Mouse (Mus musculus) liver, adult 2 months (tissue): ENCODE results near the gene Nedd8. TPM values are rescaled to one million over a fixed set of nuclear protein-coding genes. Genes with fewer than 3 reads are reported as not detected.

ENCODE experiments used
- DNase-seq: peaks from one replicate; pipeline ENCODE4 v3.0.0-alpha.2; 2011; ENCODE audit warnings: low read depth, low spot score; ENCODE audit errors: extremely low read depth
- H3K27ac ChIP-seq: fragments of 200-500 bp; replicated peaks from 2 replicates; pipeline ENCODE4 v1.5.1; 2012; ENCODE audit warnings: low read depth, mild to moderate bottlenecking, control low read depth, inconsistent platforms, low read length; ENCODE audit not compliant: insufficient read depth
- H3K27me3 ChIP-seq: fragments of 200-500 bp; 2 replicates; pipeline ENCODE4 v1.6.1; 2012; ENCODE audit warnings: mild to moderate bottlenecking, moderate library complexity, low read length, inconsistent platforms; ENCODE audit not compliant: control insufficient read depth, insufficient read depth
- H3K36me3 ChIP-seq: fragments of 200-500 bp; 2 replicates; pipeline ENCODE4 v1.6.1; 2012; ENCODE audit warnings: low read length, inconsistent platforms; ENCODE audit not compliant: control insufficient read depth, insufficient read depth
- H3K4me1 ChIP-seq: fragments of 200-500 bp; 2 replicates; pipeline ENCODE4 v1.6.1; 2011; ENCODE audit warnings: low read length; ENCODE audit not compliant: control insufficient read depth, insufficient read depth
- H3K4me3 ChIP-seq: fragments of 200-500 bp; 2 replicates; pipeline ENCODE4 v1.5.1; 2011; ENCODE audit warnings: low read depth, mild to moderate bottlenecking, control low read depth, low read length, moderate library complexity; ENCODE audit not compliant: insufficient read depth
- H3K79me2 ChIP-seq: fragments of 200-500 bp; 2 replicates; pipeline ENCODE4 v1.6.1; 2012; ENCODE audit warnings: inconsistent platforms, mild to moderate bottlenecking, low read length, moderate library complexity; ENCODE audit not compliant: control insufficient read depth, insufficient read depth
- H3K9ac ChIP-seq: fragments of 200-500 bp; 2 replicates; pipeline ENCODE4 v1.6.1; 2012; ENCODE audit warnings: low read depth, mild to moderate bottlenecking, control low read depth, inconsistent platforms, low read length
- CTCF ChIP-seq: fragments of 200-500 bp; IDR thresholded peaks from 2 replicates; pipeline ENCODE4 v1.5.1; 2011; ENCODE audit warnings: low read depth, low read length, control low read depth
- POLR2A ChIP-seq: fragments of 200-500 bp; IDR thresholded peaks from 2 replicates; pipeline ENCODE4 v1.6.1; 2011; ENCODE audit warnings: low read length, control low read depth; ENCODE audit not compliant: insufficient read depth; ENCODE audit errors: extremely low read depth
- WGBS: fragments of 180-500 bp; shearing (Covaris S2); methylation state at CpG from one replicate; pipeline ENCODE4 v1.1.7; 2018; 5-methylcytosine and 5-hydroxymethylcytosine counted together
- polyA plus RNA-seq: library from polyadenylated mRNA; depleted of rRNA; stranded (reverse); fragments of >200 nt; gene quantifications from 2 replicates; pipeline ENCODE4 v1.2.3, GENCODE M21; 2012
- total RNA-seq: library from RNA; depleted of rRNA; stranded (reverse); fragments of >200 nt; gene quantifications from 2 replicates; pipeline ENCODE4 v1.2.3, GENCODE M21; 2014

The Nedd8 gene
- total and polyA plus RNA-seq, 2 experiments = 99.4 to 209 TPM

DNA sequence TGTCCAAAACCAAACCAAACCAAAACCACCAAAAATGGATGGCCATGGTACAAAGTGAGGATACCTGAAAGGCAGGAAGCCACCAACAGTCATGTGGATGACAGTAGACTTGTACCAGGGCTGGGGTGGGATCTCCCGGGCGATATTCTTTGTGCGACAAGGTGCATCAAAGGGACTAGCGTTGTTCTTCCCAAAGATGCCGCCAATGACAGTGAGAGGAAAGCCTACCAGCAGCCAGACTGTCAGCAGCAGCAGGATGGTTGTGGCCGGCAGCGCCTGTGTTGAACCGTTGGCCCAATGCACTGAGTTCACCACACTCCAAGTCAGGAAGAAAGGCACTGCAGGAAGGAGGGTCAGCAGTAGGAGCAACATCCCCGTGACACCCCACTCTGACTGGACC is 34.1 kb downstream of the Nedd8 start, which contains the start of gene Gm49378:
Gene Gm49378, minus strand, starts transcription at position 101 of the 400 bp plus-strand sequence.
- Histone ChIP-seq H3K9ac (no peak within 1 kb of the TSS), H3K4me1 (peaks cover 9% of the 10 kb centered on the region), H3K4me3 (no peak within 1 kb of the TSS), H3K36me3 (peaks cover 14% of the 10 kb centered on the region), H3K27ac (no peak within 1 kb of the TSS), H3K27me3 (no peaks in the 10 kb centered on the region), H3K79me2 (peaks cover 15% of the 10 kb centered on the region; the same call in 1 of the 2 replicates)
- DNase-seq = no peak
- 93% methylated on average over 9 of the region's 9 CpGs for WGBS
- TF ChIP-seq CTCF (no peak), POLR2A (no peak)

- DNase-seq = peak; percentile 86
- H3K27ac ChIP-seq = peak within 1 kb of the TSS; percentile 21; the same call in 1 of the 2 replicates
Observed at GRCm38 (mm10) chr14:55635523-55636007, 36.4 kb downstream of the Nedd8 start, which contains the start of gene Ipo4. Gene Ipo4 (minus strand): TSS chr14:55635957.

GRCm38 (mm10) chr14:55634874-55635522 is 36.9 kb downstream of the Nedd8 start:
- 12% methylated on average over 23 of the region's 23 CpGs for WGBS
- peaks cover 3% of the 10 kb centered on the region; the same call in 1 of the 2 replicates for H3K4me1 ChIP-seq
- no peak for TF ChIP-seq CTCF
- no peak for TF ChIP-seq POLR2A
- peak; percentile 17 for DNase-seq
- peak overlapping the region; percentile 21; the same call in 1 of the 2 replicates for H3K27ac ChIP-seq
- H3K27me3 ChIP-seq = no peaks in the 10 kb centered on the region
- peak overlapping the region; percentile 84 for H3K9ac ChIP-seq
- 0 out of 2 replicates have a peak, but pooled peaks cover 2% of the 10 kb centered on the region for H3K79me2 ChIP-seq
- peak overlapping the region; percentile 78 for H3K4me3 ChIP-seq
- peaks cover 4% of the 10 kb centered on the region; the same call in 1 of the 2 replicates for H3K36me3 ChIP-seq

More at GRCm38 (mm10) chr14:55635523-55636007, 36.4 kb downstream of the Nedd8 start, which contains the start of gene Ipo4:
- H3K4me3 ChIP-seq = peak within 1 kb of the TSS; percentile 78
- peaks cover 7% of the 10 kb centered on the region; the same call in 1 of the 2 replicates for H3K36me3 ChIP-seq
- no peaks in the 10 kb centered on the region for H3K27me3 ChIP-seq
- TF ChIP-seq CTCF = no peak
- 0 out of 2 replicates have a peak, but pooled peaks have one; percentile 37 for TF ChIP-seq POLR2A
- peak within 1 kb of the TSS; percentile 84 for H3K9ac ChIP-seq
- 0 out of 2 replicates have a peak, but pooled peaks cover 2% of the 10 kb centered on the region for H3K79me2 ChIP-seq
- peaks cover 3% of the 10 kb centered on the region; the same call in 1 of the 2 replicates for H3K4me1 ChIP-seq
- 3% methylated on average over 33 of the region's 33 CpGs for WGBS

DNA sequence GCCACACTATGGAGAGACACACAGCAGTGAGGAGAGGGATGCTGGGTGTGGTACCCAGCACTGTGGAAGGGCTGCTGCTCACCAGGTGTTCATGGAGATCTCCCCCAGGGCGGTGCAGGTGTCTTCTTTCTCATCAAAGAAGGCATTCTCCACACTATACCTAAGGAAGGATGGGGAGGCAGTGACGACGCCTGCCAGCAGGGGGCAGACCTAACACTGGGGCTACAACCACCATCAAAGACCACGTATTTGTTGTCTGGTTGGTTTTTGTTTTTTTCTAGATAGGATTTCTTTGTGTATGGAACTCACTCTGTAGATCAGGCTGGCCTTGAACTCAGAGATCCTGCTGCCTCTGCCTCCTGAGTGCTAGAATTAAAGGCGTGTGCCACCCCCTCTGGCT is 42.6 kb downstream of the Nedd8 start:
- TF ChIP-seq CTCF (peak; percentile 93), POLR2A (no peak)
- H3K9ac ChIP-seq = no peak overlapping the region
- no peaks in the 10 kb centered on the region for H3K4me1 ChIP-seq
- H3K27me3 ChIP-seq = no peaks in the 10 kb centered on the region
- no peak overlapping the region for H3K4me3 ChIP-seq
- WGBS = 49% methylated on average over 5 of the region's 5 CpGs
- H3K36me3 ChIP-seq = peaks cover 5% of the 10 kb centered on the region; the same call in 1 of the 2 replicates
- no peak overlapping the region for H3K27ac ChIP-seq
- no peak for DNase-seq
- no peaks in the 10 kb centered on the region for H3K79me2 ChIP-seq

DNA sequence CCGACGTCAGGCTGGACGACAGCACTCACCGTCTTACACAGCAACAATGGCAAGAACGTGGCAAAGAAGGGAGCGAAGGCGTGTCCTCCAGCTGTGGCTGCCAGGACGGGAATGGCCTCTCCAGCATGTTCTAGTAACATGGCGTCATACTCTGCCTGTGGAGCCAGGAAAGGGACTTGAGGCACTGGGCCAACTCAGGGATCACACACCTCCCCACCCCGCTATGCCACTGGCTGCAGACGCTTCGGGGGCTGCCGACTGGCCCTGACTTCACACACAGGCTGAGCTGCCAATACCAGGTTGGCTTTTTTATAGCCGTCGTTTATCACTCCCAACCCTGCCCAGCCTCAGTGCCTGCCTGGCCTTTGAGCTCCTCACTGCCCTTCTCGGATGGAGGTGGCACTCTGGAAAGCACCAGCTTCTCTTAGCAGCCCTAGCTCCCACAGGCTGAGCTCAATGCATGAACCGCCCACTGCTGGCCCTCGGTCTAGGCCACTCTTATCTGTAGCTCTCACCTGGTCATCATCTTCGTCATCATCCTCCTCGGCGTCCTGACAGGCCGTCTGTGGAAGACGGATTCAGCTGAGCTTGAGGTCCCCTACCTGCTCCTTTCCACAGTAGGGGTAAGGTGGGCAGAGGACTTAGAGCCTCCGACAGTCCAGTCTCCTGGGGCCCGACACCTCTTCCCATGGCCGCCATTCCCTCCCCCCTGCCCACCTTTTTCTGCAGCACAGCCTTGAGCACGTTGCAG is 43.7 kb downstream of the Nedd8 start:
- 94% methylated on average over 27 of the region's 27 CpGs for WGBS
- Histone ChIP-seq H3K79me2 (no peaks in the 10 kb centered on the region), H3K36me3 (peaks cover 5% of the 10 kb centered on the region; the same call in 1 of the 2 replicates), H3K4me3 (no peak overlapping the region), H3K4me1 (no peaks in the 10 kb centered on the region), H3K27me3 (no peaks in the 10 kb centered on the region), H3K9ac (no peak overlapping the region), H3K27ac (no peak overlapping the region)
- DNase-seq = no peak
- TF ChIP-seq CTCF = no peak
- TF ChIP-seq POLR2A = no peak
